Mouse (Mus musculus) 3134 (cell line): ENCODE data around the gene Metrn.
"Not testable (repeated sequence)": the region's sequence is repeated elsewhere in the genome, so short reads cannot be mapped to it uniquely, and the experiment has no call there.

ENCODE experiments used
- DNase-seq: peaks from one replicate; pipeline ENCODE4 v3.0.0-alpha.2; 2011; ENCODE audit warnings: low spot score; ENCODE audit not compliant: insufficient read length; ENCODE audit errors: extremely low read depth

The Metrn gene

DNA sequence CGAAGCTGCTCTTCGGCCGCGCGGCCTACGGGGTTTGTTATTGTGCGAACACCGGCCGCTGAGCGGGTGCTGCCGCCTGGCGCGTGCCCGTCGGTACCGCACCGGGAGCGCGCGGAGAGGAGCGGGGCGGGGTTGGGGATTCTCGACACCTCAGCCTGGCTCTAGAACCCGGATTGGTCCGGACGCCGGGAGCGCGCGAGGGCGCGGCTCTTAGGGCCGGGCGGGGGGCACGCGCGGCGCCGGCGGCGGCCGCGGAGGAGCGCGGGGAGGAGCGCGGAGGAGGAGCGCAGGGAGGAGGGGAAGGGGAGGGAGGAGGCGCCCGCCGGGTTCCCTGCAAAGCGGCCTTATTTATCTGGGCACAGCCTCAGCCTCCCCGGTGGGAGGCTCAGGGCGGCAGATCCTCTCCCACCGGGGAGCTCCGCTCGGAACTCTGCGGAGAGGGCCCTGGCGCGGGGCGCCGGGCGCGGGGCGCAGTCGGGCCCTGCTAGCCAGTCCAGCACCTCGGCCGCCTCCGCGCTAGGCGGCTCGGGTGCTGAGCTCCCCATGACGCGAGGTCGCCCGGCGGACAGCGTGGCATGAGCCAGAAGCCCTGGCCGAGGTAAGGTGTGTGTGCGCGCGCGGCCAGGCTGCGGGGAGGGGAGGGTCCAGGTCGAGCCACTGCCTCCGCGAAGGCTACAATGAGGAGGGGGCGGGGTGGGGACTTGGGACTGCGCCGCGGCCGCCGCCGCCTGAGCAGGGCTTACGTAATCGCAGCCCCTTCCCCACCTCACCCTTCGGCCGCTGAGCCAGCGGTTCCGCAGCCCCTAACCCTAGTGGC, 12.1 kb upstream of the Metrn start, which contains the start of gene Fbxl16:
Fbxl16 (plus strand) TSS at position 297 of the 817 bp plus-strand sequence.
- no peak for DNase-seq

DNA sequence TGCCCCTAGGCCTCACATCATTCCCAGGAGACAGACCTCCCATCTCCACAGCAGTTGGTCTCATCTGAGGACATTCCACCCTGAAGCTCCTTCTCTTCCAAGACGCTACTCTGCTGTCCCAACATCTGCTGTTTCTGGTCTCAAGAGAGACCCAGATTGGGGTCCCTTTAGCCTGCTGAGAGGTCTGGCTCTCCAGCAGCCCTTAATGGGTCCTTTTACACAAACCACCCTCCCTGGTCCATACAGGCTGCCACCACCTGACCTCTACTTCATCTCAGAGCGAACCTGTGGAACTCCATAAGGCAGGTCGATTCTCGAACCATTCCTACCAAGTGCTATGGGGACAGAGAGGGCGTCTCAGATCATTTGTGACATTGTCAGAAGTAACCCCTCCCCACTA, 11.1 kb upstream of the Metrn start:
- DNase-seq, result no peak

DNA sequence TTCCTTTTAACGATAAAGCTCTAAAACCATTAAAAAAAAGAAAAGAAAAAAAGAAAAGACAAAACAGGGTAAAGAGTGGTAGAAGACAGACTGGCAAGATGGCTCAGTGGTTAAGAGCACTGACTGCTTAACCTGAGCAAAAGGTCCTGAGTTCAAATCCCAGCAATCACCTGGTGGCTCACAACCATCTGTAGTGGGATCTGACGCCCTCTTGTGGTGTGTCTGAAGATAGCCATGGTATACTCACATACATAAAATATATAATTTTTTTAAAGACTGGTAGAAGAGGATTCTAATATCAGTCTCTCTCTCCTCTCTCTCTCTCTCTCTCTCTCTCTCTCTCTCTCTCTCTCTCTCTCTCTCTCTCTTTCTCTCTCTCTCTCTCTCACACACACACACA, 10.5 kb upstream of the Metrn start:
- DNase-seq, result not testable (repeated sequence)

DNA sequence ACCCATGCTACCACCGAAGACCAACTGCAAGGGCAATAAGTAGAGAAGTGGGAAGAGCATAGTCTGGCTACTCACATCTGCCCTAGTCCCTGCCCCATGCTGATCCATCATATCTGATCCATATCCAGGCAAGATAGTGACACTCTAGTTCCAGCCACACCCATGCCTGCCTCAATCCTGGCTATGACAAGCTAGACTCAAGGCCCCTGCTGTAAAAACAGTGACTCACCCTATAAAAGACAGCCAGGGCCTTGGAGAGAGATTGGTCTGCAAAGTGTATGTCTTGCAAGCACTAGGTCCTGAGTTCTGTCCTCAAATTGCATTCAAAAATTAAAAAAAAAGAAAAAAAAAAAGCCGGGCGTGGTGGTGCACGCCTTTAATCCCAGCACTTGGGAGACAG, 9.6 kb upstream of the Metrn start:
- peak; percentile 56 for DNase-seq

DNA sequence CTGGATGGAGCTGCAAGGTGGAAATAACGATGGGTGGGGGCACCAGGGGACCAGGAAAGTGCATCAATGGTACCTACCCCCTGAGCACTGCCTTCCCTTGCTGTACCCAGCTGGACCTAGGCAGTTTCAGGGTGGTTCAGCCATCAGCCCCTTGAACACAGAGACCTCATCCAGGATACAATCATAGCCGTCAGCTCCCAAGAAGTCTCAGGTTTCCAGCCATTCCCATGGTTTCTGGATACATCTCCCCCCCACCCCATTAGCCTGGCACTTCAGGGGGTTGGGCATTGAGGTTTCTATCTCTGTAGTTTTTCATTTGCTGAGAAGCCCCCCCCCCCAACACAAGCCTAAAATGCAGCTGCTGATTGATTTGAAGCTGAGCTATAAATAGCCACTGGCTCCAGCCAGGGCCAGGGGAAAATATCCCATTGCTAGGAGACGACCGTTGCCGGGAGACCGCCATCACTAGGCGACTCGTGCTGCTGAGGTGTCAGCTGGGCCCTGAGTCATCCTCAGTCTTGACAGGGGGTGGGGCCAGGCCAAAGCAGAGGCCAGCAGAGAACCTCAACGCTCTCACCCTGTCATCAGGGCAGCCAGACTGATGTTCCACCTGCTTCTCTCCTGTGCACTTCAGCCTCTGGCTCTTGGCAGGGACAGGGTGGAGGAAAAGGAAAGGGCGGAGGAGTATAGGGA, 6.0 kb upstream of the Metrn start:
- DNase-seq, result peak; percentile 76

DNA sequence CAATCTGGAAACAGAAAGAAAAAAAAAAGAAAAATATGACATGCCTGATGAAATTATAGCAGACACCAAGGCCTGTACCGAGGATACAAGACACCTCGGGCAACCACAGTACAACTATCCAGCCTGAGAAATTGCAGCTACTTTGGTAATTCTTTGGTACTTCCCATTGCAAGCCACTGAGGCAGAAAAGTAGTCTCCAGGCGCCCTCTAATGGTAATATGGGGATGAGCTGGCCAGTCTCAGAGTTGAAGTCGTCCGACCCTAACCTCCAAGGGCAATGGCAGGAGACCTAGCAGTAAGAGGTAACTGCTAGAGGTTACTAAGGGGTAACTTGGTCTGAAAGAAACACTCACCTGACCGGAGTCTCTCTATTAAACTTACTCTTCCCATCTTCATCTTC, 4.1 kb upstream of the Metrn start:
- no peak for DNase-seq

DNA sequence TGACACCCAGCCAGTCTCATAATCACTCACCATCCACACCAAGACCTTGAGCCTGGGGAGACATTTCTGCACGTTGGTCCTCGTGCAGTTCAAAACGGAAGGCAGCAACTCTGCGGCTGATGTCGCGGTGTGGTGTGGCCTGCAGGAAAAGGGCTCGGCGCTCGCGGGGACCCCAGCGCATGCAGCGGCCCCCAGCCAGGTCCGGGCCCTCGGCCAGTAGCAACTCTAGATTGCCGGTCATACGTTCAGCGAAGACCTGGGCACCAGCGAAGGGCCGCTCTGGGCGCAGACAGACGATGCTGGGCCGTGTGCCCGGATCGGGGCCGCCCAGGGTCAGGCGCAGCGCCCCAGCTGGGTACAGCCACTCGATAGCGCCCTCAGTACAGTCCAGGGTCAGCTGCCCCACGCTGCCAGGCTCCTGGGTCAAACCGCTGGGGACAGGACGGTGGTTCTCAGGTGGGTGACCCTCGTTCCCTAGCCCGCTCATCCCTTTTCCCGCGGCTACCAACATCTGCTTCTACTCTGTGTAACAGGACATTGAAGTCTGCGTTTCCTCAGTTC, 645 bp downstream of the Metrn start:
- DNase-seq, result peak; percentile 57

DNA sequence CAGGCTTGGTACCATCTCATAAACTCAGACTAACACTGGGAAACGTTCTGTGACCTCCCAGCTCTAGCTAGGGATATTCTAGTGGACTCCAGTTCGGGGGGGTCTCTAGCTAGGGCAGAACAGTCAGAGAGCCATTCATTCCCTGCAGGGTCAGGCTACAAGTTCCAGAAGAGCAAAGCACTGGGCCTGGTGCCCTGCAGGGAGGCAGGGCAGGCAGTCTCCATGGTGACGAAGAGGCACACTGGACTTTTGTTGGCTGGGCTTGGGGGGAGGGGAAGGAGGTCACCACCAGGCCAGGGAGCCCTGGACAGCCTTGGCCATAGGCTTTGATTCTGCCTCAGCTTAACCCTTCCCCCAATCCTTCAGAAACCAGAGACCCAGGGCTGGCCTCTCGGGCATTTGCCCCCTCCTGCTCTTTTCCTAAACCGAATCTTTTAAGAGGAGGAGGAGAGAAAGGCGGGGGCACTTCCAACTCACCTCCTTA, 1.3 kb downstream of the Metrn start, which contains the start of gene AC134908.4:
AC134908.4 (minus strand) TSS at position 51 of the 484 bp plus-strand sequence.
- DNase-seq, result peak; percentile 51

DNA sequence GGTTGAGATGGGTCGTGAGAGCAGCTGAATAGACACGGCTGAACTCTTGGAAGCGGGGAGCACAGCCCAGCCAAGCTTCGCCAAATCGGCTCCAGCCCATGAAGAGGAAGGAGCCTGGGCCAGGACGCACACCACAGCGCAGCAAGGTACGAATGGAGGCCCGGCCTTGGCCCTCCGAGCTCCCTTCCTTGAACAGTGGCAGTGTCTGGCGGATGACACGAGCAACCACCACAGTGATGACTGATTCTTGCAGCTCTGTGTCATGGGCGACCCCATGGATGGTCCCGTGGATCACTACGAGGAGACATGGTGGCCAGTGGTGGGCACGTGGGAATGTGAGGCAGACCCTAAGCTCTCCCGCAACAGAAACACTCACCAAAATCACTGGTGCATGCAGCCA, 1.9 kb downstream of the Metrn start:
- DNase-seq, result no peak

DNA sequence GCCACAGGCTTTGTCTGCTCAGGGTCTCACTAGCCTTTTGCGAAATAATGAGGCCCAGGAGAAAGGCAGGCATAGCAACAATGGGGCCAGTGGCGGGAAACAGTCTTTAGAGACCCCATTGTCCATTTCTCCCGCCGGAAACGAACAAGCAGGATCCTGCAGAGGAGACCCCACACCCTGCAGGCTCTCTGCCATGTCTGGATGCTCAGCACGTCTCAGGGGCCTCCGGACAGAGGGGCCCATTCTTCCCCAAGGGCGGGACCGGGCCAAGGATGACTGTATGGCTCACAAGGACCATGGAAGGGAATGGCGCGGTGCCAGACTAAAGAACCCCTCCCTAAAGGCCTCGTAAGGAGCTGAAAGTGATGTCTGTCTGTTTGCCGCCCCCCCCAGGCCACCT, 2.7 kb downstream of the Metrn start:
- DNase-seq, result no peak

DNA sequence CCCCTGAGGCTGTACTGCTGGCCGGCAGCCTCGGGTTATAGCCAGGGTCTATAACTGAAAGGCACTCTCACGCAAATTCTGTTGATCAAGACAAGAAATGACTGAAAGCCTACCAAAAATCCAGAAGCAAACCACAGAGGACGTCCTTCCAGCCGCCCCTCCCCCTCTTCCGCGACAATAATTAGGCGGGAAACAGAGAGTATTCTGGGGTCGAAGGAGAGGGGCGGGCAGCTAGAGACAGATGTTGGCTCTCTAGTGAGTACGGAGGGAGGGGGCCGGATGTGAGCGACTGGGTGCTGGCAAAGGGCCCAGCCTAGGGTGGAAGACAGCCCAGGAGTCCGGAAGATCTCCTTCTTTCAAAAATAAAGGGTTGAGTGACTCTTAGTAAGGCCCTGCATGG, 4.3 kb downstream of the Metrn start, which contains the start of gene Fam173a:
Fam173a (minus strand) TSS at position 287 of the 400 bp plus-strand sequence.
- DNase-seq, result peak; percentile 72

DNA sequence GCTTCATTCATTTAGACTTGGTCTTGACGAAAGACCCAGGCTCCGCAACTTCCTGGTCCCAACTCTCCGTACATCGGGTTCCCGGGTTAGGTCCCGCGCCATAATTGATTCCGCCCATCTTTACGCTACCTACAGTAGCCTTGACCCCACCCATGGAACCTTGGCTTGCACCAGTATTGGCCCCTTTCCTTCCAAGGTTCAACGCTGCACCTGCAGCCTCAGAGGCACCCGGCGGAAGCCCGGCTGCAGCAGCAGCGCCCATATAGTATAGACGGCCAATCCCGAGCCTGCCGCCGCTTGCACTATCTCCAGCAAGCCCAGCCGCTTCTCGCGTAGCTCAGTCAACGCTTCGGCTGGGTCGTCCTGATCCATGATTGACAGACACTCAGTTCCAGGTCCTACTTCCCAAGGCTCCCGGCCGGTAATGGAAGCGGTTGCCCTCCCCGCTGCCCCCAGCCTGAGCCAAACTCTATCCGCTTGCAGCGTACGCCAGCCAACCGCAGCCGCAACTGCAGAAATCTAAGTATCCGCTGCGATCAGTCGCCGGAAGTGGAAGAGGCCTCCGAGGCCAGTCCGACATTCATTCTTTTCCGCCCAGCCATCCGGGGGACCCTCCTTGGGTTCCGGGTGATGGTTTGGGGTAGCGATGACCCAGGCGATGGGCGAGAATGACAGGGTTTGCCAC, 5.0 kb downstream of the Metrn start:
- DNase-seq, result peak; percentile 89

DNA sequence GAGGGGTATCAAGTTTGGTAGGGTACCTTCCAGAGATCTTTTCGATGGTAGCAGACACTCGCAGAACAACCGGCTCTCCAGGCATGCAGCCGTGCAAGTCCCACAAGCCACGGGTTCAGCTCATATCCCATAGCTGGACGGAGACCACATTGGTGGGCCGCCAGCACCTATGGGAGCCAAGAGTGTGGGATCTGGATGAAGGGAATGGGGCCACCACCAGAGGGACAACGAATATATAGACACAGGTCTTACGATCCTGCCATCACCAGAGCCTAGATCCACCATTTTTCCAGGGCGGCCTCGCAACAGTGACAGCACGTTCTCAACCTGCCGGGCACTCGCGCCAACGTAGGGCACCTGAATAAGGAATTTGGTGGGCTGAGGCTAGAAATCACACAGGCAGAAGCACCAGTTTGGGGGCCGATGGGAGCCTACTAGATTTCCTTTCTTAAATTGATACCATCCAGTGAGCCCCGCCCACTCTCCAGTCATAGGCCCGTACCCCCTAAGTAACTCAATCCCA, 5.6 kb downstream of the Metrn start:
- DNase-seq, result no peak

DNA sequence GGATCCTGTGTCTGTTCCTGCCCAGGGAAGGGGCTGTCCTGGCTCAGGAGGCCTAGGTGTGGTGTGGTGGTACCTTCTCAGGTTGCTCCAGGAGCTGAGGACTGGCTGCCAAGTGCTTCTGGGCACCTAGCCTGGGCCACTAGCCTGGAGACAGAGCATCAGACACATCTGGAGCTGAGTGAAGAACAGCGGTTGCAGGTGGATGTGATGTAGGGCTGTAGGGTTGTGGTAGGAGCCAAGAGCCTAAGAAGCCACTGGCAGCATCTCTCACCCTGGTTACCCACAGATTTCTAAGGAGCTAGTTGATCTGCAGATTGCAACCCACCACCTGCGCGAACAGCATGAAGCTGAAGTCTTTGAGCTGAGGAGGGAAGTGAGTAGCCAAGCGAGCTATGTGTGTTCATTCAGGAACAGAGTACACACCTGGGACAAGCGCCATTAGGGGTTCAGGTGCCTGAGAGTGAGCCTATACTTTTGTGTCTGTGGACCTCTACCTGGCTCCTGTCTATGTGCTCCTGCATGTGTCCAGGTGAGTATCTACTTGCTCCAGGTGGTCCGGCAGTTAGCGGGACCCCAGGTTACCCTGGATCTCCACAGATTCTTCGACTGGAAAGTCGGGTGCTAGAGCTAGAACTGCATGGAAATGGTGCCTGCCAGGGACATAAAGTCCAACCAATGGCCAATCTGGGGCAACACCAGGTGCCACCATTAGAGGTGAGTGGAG, 10.0 kb downstream of the Metrn start:
- no peak for DNase-seq

DNA sequence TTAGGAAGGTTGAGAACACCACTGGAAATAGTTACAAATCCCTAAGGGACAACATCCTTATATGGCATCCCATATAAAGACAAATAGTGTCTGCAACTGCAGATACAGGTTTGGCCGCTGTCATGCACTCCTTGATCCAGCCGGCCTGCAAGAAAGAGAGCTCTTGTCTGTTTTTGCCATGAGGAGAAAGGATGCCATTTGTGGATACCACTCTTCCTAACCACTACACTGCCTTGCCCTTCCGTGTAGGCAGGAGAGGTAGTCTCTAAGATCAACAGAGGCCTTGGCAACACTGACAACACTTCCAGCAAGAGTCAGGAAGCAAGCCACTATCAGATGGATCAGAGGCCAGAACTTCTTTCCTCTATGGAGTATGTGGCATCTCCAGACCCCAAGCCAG, 10.7 kb downstream of the Metrn start, which contains the start of gene Ccdc78:
Ccdc78 (plus strand) TSS at position 301 of the 400 bp plus-strand sequence.
- DNase-seq, result no peak

DNA sequence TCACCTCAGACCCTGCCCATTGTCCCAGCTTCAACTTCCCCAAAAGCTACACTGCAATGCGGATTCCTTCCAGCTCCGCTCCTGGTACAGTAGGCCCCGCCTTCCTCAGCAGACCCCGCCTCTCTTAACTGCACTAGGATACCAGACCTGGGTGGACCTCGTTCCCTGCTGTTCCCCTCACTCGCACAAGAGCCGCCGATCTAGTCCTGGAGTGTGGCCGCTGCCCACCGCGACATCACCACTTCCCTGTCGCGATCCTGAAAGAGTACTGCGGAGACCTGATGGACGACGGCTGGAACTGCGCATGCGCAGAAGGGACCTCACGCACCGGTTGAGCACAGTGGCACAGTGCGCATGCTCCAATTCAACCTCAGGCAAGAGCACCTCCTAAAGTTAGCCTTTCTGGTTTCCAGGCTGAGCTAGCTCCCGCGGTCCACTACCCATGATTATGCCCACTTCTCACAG, 11.6 kb downstream of the Metrn start, which contains the start of gene Haghl:
Haghl (minus strand) TSS at position 393 of the 465 bp plus-strand sequence.
- DNase-seq, result peak; percentile 92

DNA sequence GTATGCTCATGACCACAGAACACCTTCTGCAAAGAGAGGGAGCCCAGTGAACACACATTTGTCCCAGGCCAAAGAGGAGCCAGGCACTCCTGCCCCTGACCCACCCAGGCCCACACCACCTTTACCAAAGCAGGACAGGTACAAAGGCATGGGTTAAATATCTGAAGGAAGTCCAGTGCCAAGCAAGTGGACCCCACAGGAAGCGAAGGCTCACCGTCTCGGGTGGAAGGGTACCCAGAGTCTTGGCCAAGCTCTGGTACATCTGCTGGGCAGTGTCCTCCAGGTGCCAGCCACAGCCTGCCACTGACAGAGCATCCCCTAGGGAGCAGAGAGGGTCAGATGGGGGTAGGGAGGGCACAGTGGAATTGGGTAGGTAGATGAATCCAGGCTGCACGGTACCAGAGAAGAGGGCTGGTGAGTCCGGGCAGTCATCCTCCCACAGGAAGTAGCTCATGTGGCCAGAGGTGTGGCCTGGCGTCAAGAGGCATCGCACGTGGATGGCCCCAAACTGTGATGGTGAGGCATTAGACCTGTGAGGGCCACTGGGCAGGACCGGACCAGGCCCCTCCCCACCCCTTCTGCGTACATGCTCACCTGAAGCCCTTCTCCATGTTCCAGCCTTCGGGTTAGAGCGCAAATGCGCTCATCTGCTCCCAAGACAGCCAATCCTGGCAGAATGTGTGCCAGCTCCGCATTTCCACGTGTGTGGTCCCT, 12.9 kb downstream of the Metrn start:
- DNase-seq, result no peak

DNA sequence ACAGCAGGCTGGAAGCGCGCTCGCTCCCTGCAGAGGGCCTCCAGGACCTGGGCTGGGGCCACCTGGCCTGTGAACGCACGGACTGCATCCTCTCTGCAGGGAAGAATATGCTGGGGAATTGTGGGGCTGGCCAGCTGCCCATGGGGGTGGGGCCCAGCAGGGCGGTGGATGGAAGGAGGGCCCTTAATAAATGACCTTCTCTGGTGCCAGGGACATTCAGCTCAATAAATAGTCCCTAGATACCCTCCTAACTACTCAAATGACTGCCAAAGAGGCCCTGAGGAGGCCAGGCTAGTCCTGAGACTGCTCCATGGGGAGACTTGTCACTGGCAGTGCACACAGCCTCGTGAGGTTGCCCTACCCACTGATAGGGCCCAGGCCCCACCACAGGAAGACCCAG, 13.8 kb downstream of the Metrn start:
- DNase-seq, result no peak

DNA sequence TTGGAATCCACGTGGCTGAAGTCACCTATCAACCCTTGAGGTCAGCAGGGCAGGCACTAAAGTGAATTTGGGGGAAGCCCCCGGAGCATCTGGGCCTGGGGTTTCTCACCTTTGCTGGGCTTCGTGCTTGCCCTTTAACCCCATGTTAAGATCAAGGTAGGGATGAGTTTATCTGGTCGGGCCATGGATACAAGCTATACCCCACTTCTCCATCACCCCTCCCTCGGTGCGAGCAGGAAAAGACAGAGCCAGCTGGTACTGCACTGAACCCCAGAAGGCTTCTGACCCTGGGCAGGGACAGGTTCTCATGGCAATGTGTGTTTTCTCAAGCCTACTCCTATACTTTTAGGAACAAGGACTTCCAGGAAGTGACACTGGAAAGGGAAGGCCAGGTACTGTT, 15.6 kb downstream of the Metrn start:
- no peak for DNase-seq
